Mouse (Mus musculus) kidney, adult 2 months (tissue): ENCODE data around the gene Smg1. TPM values are rescaled to one million over a fixed set of nuclear protein-coding genes. Genes with fewer than 3 reads are reported as not detected.
A peak's percentile ranks its signal among the peaks of the same experiment; 100 is the strongest.

Experiments
- DNase-seq: peaks from one replicate; pipeline ENCODE4 v3.0.0; 2021
- H3K27ac ChIP-seq: fragments of 200-500 bp; 2 replicates; pipeline ENCODE4 v1.5.1; 2012; ENCODE audit warnings: low read depth, low read length, control low read depth, inconsistent platforms; ENCODE audit not compliant: insufficient read depth
- H3K27me3 ChIP-seq: fragments of 200-500 bp; replicated peaks from 2 replicates; pipeline ENCODE4 v1.6.1; 2012; ENCODE audit warnings: mild to moderate bottlenecking, moderate library complexity, low read length, inconsistent platforms; ENCODE audit not compliant: control insufficient read depth, insufficient read depth
- H3K36me3 ChIP-seq: fragments of 200-500 bp; 2 replicates; pipeline ENCODE4 v1.6.1; 2012; ENCODE audit warnings: mild to moderate bottlenecking, moderate library complexity, low read length, inconsistent platforms; ENCODE audit not compliant: control insufficient read depth, insufficient read depth
- H3K4me1 ChIP-seq: fragments of 200-500 bp; 2 replicates; pipeline ENCODE4 v1.6.1; 2011; ENCODE audit warnings: low read length; ENCODE audit not compliant: control insufficient read depth, insufficient read depth
- H3K4me3 ChIP-seq: fragments of 200-500 bp; 2 replicates; pipeline ENCODE4 v1.5.1; 2011; ENCODE audit warnings: mild to moderate bottlenecking, low read depth, low read length, control low read depth; ENCODE audit not compliant: insufficient read depth
- CTCF ChIP-seq: fragments of 200-500 bp; conservative IDR thresholded peaks from 2 replicates; pipeline ENCODE4 v1.5.1; 2011; ENCODE audit warnings: low read depth, mild to moderate bottlenecking, control low read depth, low read length, moderate library complexity, mixed read lengths; ENCODE audit not compliant: insufficient read depth, insufficient read length
- POLR2A ChIP-seq: fragments of 200-500 bp; IDR thresholded peaks from one replicate; pipeline ENCODE4 v1.6.1; 2011; ENCODE audit warnings: low read depth, low read length, control low read depth
- WGBS: fragments of 180-500 bp; shearing (Covaris S2); methylation state at CpG from one replicate; pipeline ENCODE4 v1.1.7; 2018; 5-methylcytosine and 5-hydroxymethylcytosine counted together
- polyA plus RNA-seq: library from polyadenylated mRNA; depleted of rRNA; stranded (reverse); fragments of >200 nt; gene quantifications from 2 replicates; pipeline ENCODE4 v1.2.3, GENCODE M21; 2012

Smg1 gene
- polyA plus RNA-seq, 1 experiment: 15.5 TPM

DNA sequence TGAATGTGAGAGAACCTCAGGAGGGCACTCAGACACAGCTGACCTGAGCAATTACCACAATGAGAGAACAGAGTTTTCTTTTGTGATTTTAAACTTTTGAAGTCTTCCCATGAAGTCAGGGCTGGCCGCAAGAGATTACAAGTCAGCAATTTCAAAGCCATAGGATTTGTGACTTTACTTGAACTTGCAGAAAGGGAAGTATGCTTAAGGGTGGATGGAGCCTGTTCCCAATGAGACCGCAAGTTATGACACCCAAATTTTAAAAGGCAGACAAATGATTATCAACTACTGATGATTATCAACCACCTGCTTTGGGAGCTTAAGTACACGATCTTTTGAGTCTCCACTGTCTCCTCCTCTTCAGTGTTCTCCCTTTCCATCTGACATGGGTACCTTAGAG, 125.0 kb downstream of the Smg1 start:
- TF ChIP-seq CTCF: no peak
- TF ChIP-seq POLR2A: no peak
- no peak for DNase-seq
- WGBS: 70% methylated on average over 3 of the region's 3 CpGs
- Histone ChIP-seq H3K27ac (peak overlapping the region; percentile 81), H3K36me3 (peaks cover 7% of the 10 kb centered on the region), H3K4me1 (peaks cover 32% of the 10 kb centered on the region), H3K4me3 (no peak overlapping the region), H3K27me3 (no peaks in the 10 kb centered on the region)

DNA sequence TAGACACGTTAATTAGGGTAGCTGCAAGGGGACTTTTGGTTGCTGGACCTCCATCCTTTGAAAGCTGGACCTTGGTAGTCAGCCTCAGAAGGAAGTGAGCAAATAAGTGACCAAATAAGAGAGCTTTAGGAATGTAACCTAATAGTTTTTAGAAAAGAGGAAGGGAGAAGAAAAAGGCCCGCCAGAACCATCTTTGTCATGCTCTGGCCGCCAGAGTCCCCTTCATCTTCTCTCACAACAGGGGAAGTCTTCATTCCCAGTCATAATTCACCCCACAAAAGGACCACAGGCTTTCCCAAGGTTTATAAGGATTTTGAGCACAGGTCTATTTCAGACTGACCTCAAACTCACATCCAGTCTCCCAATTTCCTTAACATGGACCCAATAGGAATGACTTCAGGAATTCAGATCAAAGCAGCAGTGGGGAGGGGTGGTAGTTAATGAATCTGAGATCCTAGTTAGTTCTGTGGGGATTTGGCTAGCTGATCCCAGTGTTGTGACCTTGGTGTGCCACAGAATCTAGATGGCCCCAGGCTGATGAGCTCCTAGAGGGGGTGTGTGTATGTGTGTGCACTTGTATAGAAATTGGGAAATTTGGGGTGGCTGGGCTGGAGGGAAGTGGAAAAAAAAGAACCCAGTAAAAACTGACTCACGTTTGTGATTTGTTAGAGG, 125.8 kb downstream of the Smg1 start:
- H3K27me3 ChIP-seq: no peaks in the 10 kb centered on the region
- 34% methylated on average over 4 of the region's 4 CpGs for WGBS
- H3K4me3 ChIP-seq: no peak overlapping the region
- DNase-seq: peak; percentile 74
- peaks cover 32% of the 10 kb centered on the region for H3K4me1 ChIP-seq
- TF ChIP-seq POLR2A: no peak
- TF ChIP-seq CTCF: no peak
- H3K36me3 ChIP-seq: peaks cover 4% of the 10 kb centered on the region
- H3K27ac ChIP-seq: peak overlapping the region; percentile 81

DNA sequence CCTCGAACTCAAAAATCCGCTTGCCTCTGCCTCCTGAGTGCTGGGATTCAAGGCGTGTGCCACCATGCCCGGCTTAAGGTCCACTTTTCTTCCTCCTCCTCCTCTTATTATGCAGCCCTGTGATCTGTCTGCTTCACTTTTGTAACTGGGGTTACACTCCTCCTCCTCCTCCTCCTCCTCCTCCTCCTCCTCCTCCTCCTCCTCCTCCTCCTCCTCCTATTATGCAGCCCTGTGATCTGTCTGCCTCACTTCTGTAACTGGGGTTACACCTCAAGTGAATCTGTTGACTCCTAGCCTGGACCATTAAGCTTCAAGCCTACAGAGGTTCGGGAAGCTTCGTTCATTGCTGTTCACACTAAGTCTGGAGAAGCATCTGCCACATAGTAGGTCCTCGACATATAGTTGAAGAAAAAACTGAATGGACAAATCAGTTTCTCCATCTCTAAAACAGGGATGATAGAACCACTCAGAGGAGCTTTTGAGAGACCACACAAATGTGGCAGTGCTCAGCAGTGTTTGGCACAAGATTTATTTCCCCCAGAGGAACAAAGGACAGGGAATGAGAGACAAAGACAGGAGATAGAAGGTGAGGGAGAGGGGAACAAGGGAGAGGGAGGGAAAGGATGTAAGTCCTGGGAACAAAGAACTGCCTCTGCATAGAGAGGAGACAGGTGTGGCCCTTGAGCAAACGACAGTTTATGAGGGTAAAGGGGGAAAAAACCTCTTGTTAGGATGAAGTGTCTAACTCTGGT, 126.5 kb downstream of the Smg1 start:
- Histone ChIP-seq H3K36me3 (peaks cover 2% of the 10 kb centered on the region; the same call in 1 of the 2 replicates), H3K4me1 (peaks cover 32% of the 10 kb centered on the region), H3K27ac (peak overlapping the region; percentile 81), H3K27me3 (no peaks in the 10 kb centered on the region), H3K4me3 (no peak overlapping the region)
- WGBS: 9% methylated on average over 8 of the region's 8 CpGs
- TF ChIP-seq CTCF (no peak), POLR2A (no peak)
- no peak for DNase-seq

DNA sequence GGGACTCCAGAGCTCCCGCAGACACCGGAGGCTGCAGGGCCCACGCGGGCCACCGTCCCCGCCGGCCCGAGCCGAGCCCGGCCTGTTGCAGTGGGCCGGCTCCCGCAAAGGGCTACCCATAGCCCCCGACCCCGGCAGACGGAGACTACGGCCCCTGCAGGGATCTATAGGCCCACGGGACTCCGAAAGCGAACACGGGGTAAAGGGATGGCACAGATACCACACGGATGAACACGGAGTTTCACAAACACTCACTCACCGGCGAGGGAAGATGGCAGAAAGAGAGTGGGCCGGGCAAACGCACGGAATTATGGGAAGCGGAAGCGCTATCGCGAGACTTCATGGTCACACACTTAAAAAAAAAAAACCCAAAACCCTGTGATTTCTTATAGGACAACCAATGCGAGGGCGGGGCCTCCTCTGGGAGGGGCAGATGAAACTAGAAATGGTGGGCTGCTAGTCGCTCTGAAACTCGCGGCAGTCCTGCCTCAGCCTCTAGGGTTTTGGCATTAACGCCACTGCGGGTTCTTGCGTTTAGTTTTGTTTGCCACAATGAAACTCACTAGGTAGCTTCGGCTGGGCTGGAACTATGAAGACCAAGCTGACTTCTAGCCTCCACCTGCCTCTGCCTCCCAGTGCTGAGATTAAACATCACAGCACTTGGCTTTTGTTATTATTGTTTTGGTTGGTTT, 127.4 kb downstream of the Smg1 start, which contains the start of gene Rps15a:
Rps15a (minus strand) TSS at position 312 of the 692 bp plus-strand sequence.
- peak; percentile 97 for DNase-seq
- Histone ChIP-seq H3K4me1 (peaks cover 32% of the 10 kb centered on the region), H3K4me3 (peak within 1 kb of the TSS; percentile 97), H3K36me3 (peaks cover 2% of the 10 kb centered on the region; the same call in 1 of the 2 replicates), H3K27ac (peak within 1 kb of the TSS; percentile 81), H3K27me3 (no peaks in the 10 kb centered on the region)
- WGBS: under 1% methylated on average over 40 of the region's 40 CpGs
- TF ChIP-seq CTCF: 0 out of 2 replicates have a peak, but pooled peaks have one; percentile 1
- peak; percentile 85 for TF ChIP-seq POLR2A

DNA sequence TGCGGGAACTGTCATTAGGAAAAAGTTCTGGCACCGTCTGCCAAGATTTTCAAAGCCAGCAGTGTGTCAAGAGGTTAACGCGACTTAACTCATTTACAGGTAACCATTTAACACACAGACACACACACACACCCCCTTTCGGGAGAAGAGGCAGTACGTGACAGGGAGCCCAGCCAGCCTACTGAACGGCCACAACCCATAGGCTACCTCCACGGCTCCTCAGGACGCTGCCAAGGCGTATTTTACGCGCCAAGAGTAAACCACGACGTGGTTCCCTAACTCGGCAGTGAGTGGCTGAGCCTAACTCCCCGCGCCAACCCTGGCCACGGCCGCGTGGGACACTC, 128.0 kb downstream of the Smg1 start:
- no peak for DNase-seq
- Histone ChIP-seq H3K4me1 (peaks cover 29% of the 10 kb centered on the region), H3K4me3 (peak overlapping the region; percentile 97), H3K27me3 (no peaks in the 10 kb centered on the region), H3K27ac (peak overlapping the region; percentile 72), H3K36me3 (no peaks in the 10 kb centered on the region; the same call in 1 of the 2 replicates)
- WGBS: under 1% methylated on average over 20 of the region's 20 CpGs
- TF ChIP-seq POLR2A (no peak), CTCF (no peak)

DNA sequence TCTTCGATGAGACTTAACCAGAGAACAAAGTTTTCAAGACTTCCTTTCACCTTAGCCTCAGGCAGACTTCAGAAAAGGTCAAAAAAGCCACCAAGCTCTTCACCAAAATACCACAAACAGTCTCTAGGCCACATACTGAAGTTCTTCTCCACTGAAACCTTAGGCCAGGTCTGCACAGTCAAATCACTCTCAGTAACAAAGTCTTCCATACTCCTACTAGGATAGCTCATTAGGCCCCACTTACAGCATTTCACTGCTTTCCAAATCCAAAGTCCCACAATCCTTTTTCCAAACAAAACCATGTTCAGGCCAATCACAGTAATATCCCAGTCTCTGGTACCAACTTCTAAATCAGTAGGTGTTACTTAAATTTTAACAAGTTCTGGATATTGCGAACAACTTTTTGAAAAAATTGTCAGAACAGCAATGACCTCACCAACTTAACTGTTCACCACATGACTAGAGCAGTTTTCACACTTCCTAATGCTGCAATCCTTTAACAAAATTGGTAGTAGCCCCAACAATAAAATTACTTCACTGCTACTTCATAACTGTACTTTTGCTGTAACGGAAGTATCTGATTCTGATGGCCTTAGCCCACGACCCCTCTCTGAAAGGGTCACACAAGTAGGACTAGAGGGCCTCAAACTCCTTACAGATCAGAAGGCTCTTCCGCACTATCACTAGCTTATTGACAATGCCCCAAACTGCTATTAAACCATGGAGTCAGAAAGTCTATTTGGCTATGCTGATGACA, 129.8 kb downstream of the Smg1 start:
- DNase-seq: no peak
- WGBS: 60% methylated on average over 5 of the region's 5 CpGs
- TF ChIP-seq POLR2A (no peak), CTCF (no peak)
- H3K27me3 ChIP-seq: no peaks in the 10 kb centered on the region
- peaks cover 14% of the 10 kb centered on the region for H3K4me1 ChIP-seq
- H3K4me3 ChIP-seq: no peak overlapping the region
- peaks cover 2% of the 10 kb centered on the region; the same call in 1 of the 2 replicates for H3K36me3 ChIP-seq
- H3K27ac ChIP-seq: no peak overlapping the region
